Mouse (Mus musculus): ENCODE data around the gene Casp1. TPM values are rescaled to one million over a fixed set of nuclear protein-coding genes. Genes with fewer than 3 reads are reported as not detected.

The Casp1 gene
- total RNA-seq, 2 experiments from 2014 or later: 0.84 to 1.7 TPM

GRCm38 (mm10) chr9:5328204-5328603 lies 29.9 kb downstream of the Casp1 start:
- Histone ChIP-seq H3K4me3 (no peak overlapping the region), H3K27ac (no peak overlapping the region)
- DNase-seq (ENCODE audit: extremely low spot score in 1 of 2, low spot score in 2 of 2): no peak
- intact Hi-C loops (cut with DNase I): no loop called here
- TF ChIP-seq CTCF (IDR thresholded peaks at IDR 0.05): no peak

DNA sequence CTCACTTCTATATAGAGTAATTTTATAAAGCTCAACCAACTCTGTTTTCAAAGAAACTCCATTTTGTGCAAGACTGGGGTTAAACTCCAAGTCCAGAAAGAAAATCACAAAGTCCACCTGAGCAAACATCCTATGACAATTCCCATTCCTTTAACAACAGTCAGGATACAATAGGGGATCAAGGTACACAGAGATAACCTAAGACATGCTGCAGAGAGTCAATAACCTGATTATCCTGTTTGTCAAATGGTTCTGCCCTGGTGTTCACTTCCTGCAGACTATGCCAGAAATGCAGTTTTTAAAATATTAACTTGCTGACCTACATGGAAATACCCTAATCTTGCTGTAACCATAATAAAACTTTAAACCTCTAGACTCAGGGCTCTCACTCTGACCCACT lies 34.1 kb downstream of the Casp1 start:
- TF ChIP-seq CTCF (IDR thresholded peaks at IDR 0.05): no peak
- no peak for DNase-seq (ENCODE audit: extremely low spot score in 1 of 2, low spot score in 2 of 2)
- Histone ChIP-seq H3K4me3 (no peak overlapping the region), H3K27ac (no peak overlapping the region)
- intact Hi-C loops (cut with DNase I): no loop called here

GRCm38 (mm10) chr9:5333422-5333821 lies 35.1 kb downstream of the Casp1 start:
- no peak overlapping the region for H3K4me3 ChIP-seq
- intact Hi-C loops (cut with DNase I): no loop called here

GRCm38 (mm10) chr9:5343092-5343491 lies 44.8 kb downstream of the Casp1 start:
- no peak for DNase-seq (ENCODE audit: extremely low spot score in 1 of 2, low spot score in 2 of 2)
- TF ChIP-seq CTCF (IDR thresholded peaks at IDR 0.05): no peak
- Histone ChIP-seq H3K27ac (no peak overlapping the region), H3K4me3 (no peak overlapping the region)
- intact Hi-C loops (cut with DNase I): no loop called here

More at GRCm38 (mm10) chr9:5333422-5333821, 35.1 kb downstream of the Casp1 start:
- H3K27ac ChIP-seq: no peak overlapping the region
- DNase-seq (ENCODE audit: extremely low spot score in 1 of 2, low spot score in 2 of 2): no peak
- no peak for TF ChIP-seq CTCF (IDR thresholded peaks at IDR 0.05)

DNA sequence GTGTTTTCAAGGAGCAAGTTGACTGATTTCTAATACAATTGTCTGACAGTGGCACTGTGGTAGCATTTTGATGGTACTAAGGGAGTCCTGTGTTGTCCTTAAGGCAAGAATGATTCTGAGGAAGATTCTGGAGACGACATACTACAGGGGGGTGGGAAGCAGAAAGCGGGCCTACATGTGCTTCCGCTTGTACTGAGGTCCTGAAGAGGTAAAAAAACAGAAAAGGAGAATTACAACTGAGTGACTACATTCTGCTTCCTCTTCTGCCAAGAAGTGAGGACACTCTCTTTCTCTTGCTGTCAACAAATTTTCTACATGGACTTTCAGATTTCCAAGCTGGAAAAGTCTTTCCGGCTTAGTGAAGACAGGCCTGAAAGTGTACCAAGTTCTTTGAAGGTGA lies 45.8 kb downstream of the Casp1 start:
- no peak for DNase-seq (ENCODE audit: extremely low spot score in 1 of 2, low spot score in 2 of 2)
- no peak overlapping the region for H3K4me3 ChIP-seq
- H3K27ac ChIP-seq: no peak overlapping the region
- TF ChIP-seq CTCF (IDR thresholded peaks at IDR 0.05): no peak
- intact Hi-C loops (cut with DNase I): no loop called here

DNA sequence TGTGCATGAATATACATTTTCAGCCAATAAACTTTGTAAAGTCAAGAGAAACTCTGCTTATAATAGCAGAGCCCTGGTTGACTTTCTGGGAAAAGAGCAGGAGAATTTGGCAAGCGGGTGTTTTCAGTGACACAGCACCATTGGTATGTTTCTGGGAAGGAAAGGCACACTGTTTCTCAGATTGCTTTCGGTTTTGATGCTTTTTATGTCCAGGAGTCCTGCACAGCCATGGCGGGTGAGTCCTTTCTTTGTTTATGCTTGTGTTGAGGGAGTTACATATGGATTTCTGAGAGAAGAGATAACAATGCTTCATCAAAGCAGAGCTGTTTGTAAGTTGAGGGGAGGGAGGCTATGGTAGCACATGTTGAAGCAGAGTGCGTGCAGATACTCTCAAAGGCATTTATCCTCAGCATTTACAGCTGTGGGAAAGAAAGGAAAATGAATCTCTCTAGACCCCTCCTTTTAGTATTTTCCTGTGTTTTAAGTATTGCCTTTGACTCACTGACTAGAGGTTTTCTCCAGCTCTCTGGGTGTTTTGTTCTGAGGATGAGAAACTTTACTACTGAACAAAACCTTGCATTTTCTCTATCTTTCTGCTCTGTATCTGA lies 47.1 kb downstream of the Casp1 start, which contains the start of gene Casp12:
Gene Casp12 (plus strand): TSS at position 140 of the 608 bp plus-strand sequence.
- intact Hi-C loops (cut with DNase I): no loop called here
- no peak within 1 kb of the TSS for H3K27ac ChIP-seq
- peak within 1 kb of the TSS; percentile 14; the same call in 1 of the 2 replicates for H3K4me3 ChIP-seq
- TF ChIP-seq CTCF (IDR thresholded peaks at IDR 0.05): no peak
- DNase-seq (ENCODE audit: extremely low spot score in 1 of 2, low spot score in 2 of 2): no peak

- intact Hi-C loops (cut with DNase I): no loop called here
- no peak for DNase-seq (ENCODE audit: extremely low spot score in 1 of 2, low spot score in 2 of 2)
- Histone ChIP-seq H3K4me3 (no peak overlapping the region), H3K27ac (no peak overlapping the region)
- TF ChIP-seq CTCF (IDR thresholded peaks at IDR 0.05): no peak
These were observed 49.1 kb downstream of the Casp1 start for GRCm38 (mm10) chr9:5347381-5347780.

DNA sequence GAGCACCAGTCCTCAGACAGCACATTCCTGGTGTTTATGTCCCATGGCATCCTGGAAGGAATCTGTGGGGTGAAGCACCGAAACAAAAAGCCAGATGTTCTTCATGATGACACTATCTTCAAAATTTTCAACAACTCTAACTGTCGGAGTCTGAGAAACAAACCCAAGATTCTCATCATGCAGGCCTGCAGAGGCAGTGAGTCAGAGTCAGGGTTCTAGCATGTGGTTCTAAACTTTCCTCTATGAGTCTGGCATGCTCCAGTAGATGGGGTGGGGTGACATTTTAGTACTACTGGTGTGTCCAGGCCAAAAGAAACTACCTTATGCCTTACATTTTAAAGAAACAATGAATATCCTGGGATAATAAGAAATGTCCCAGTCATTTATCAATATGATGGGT lies 55.4 kb downstream of the Casp1 start:
- intact Hi-C loops (cut with DNase I): no loop called here
- no peak for TF ChIP-seq CTCF (IDR thresholded peaks at IDR 0.05)
- Histone ChIP-seq H3K4me3 (no peak overlapping the region), H3K27ac (no peak overlapping the region)
- DNase-seq (ENCODE audit: extremely low spot score in 1 of 2, low spot score in 2 of 2): no peak

- TF ChIP-seq CTCF (IDR thresholded peaks at IDR 0.05): no peak
- DNase-seq (ENCODE audit: extremely low spot score in 1 of 2, low spot score in 2 of 2): no peak
- H3K27ac ChIP-seq: no peak overlapping the region
- H3K4me3 ChIP-seq: no peak overlapping the region
- intact Hi-C loops (cut with DNase I): no loop called here
These were observed 58.5 kb downstream of the Casp1 start for GRCm38 (mm10) chr9:5356801-5357200.

Other genes with a start within 250 kb of the Casp1 start
- gene Casp4, start 10.3 kb downstream of the Casp1 start, total RNA-seq (2021): 1 to 10 TPM in 1 of 2 experiments, not detected in 1; 1.2 TPM
- gene Casp12, start 46.9 kb downstream of the Casp1 start, total RNA-seq (2021): 1 to 10 TPM in 1 of 2 experiments, under 1 TPM in 1; 0.77 to 1.8 TPM